Comparison of ENCODE assay signal across 18 mouse cellular contexts in the genomic region with DNA sequence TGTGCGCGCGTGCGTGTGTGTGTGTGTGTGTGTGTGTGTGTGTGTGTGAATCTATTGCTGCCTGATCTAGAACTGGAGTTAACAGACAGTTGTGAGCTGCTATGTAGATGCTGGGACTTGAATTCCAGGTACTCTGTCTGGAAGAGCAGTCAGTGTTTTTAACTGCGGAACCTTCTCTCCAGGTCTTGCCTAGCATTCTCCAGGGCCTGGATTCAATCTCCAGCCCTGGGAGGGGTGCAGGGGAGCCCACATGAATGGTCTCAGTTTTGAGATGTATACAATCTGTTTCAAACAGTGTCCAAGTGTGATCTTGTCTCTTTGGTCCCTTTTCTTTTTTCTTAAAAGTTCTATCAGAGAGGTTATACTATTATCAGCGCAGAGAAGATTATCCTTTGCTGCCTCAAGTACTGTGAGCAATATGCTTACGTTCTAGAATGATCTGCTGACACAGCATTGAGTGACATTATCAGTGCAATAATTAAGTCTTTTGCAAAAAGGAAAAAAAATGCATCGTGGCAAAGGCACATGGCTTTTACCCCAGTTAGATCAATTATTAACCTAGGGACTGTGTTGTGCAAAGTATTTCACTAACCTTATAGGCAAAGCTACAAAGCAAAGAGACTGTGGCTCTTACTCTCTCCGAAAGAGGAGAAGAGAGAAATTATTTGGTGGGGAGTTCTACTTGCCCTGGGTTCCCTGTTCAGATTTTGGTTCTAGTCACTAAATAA. TPM values are rescaled to one million over a fixed set of nuclear protein-coding genes. Genes with fewer than 3 reads are reported as not detected.
DNase-seq lines count a peak whose midpoint lies in the region; ATAC-seq and TF ChIP-seq lines count a peak whose summit lies in the region.
"Had no signal": no experiment of that assay in that cellular context is flagged by ENCODE, and none has a peak within 500 bp of the region (broad histone marks: within the 10 kb centered on the region; RNA-seq: fewer than 3 reads in every experiment).

No protein-coding gene starts in this region.

- peak; percentile 88 for ATAC-seq in intestine, postnatal 0 days
- peak; percentile 45; the same call in 1 of the 2 replicates for ATAC-seq in liver, embryonic 13.5 days (ENCODE audit: low read depth)
- ATAC-seq: midbrain, embryonic 15.5 days had no signal

- 0 out of 2 replicates have a peak overlapping the region, but pooled peaks have one; percentile 24 for H3K4me2 ChIP-seq in intestine, postnatal 0 days (replicated peaks; ENCODE audit: low read depth)
- no peak overlapping the region for H3K4me2 ChIP-seq in liver, embryonic 13.5 days
- H3K4me2 ChIP-seq: hindbrain, embryonic 14.5 days; midbrain, embryonic 15.5 days had no signal

- no peak for TF ChIP-seq CTCF in intestine, postnatal 0 days (IDR thresholded peaks at IDR 0.05; ENCODE audit: low read depth)

- 67% methylated on average over 9 of the region's 9 CpGs for whole genome bisulfite sequencing in intestine, postnatal 0 days
- WGBS in liver, embryonic 13.5 days (ENCODE audit: insufficient replicate concordance) = 73% methylated on average over 9 of the region's 9 CpGs

- no peaks in the 10 kb centered on the region for H3K36me3 ChIP-seq in intestine, postnatal 0 days (ENCODE audit: control insufficient read depth, insufficient read depth)
- no peaks in the 10 kb centered on the region for H3K36me3 ChIP-seq in liver, embryonic 13.5 days
- H3K36me3 ChIP-seq: forebrain, embryonic 10.5 days; heart, embryonic 10.5 days; midbrain, embryonic 15.5 days had no signal

- H3K27ac ChIP-seq in intestine, postnatal 0 days (ENCODE audit: low read depth, low read length) = peak overlapping the region; percentile 81
- peak overlapping the region; percentile 44 for H3K27ac ChIP-seq in liver, embryonic 13.5 days
- H3K27ac ChIP-seq: forebrain, embryonic 10.5 days; heart, embryonic 10.5 days; hindbrain, embryonic 14.5 days; macrophage; midbrain, embryonic 15.5 days had no signal

- peak; percentile 68 for DNase-seq in kidney, adult 9 months
- DNase-seq in kidney, adult 11 months = no peak
- no peak for DNase-seq in liver, embryonic 13.5 days
- peak; percentile 40 for DNase-seq in yolk sac, embryonic 10.5 days (ENCODE audit: low spot score)
- DNase-seq in right cerebral cortex, postnatal 25 days = no peak
- DNase-seq in left cerebral cortex, adult 18-20 months (ENCODE audit: low spot score in 2 of 2) = no peak
- DNase-seq in layer of hippocampus, adult 9-11 months = no peak
- DNase-seq: adrenal gland, adult 8-10 months; cerebellum, adult 18-20 months; gastrocnemius, postnatal 25 days; heart, postnatal 14 days; lung, adult 2 months had no signal

- no peaks in the 10 kb centered on the region for H3K9me3 ChIP-seq in intestine, postnatal 0 days (ENCODE audit: control insufficient read depth)
- no peaks in the 10 kb centered on the region for H3K9me3 ChIP-seq in liver, embryonic 13.5 days (replicated peaks)
- H3K9me3 ChIP-seq: forebrain, embryonic 10.5 days; heart, embryonic 10.5 days; midbrain, embryonic 15.5 days had no signal

- H3K4me1 ChIP-seq in intestine, postnatal 0 days (replicated peaks; ENCODE audit: control insufficient read depth, insufficient read depth, low read length) = no peaks in the 10 kb centered on the region
- no peaks in the 10 kb centered on the region for H3K4me1 ChIP-seq in liver, embryonic 13.5 days (replicated peaks)
- H3K4me1 ChIP-seq: midbrain, embryonic 15.5 days had no signal

- H3K27me3 ChIP-seq in intestine, postnatal 0 days (replicated peaks; ENCODE audit: control insufficient read depth, insufficient read depth, low read length) = no peaks in the 10 kb centered on the region
- H3K27me3 ChIP-seq in liver, embryonic 13.5 days = no peaks in the 10 kb centered on the region
- H3K27me3 ChIP-seq: midbrain, embryonic 15.5 days had no signal

- no peak overlapping the region for H3K9ac ChIP-seq in intestine, postnatal 0 days (ENCODE audit: low read depth, low read length)
- no peak overlapping the region for H3K9ac ChIP-seq in liver, embryonic 13.5 days
- H3K9ac ChIP-seq: hindbrain, embryonic 14.5 days; midbrain, embryonic 15.5 days had no signal

- no peak overlapping the region for H3K4me3 ChIP-seq in intestine, postnatal 0 days (ENCODE audit: low read depth, low read length)
- no peak overlapping the region for H3K4me3 ChIP-seq in liver, embryonic 13.5 days (replicated peaks)
- H3K4me3 ChIP-seq: forebrain, embryonic 10.5 days; heart, embryonic 10.5 days; midbrain, embryonic 15.5 days had no signal

RNA-seq across cellular contexts. Expression of a gene that starts 32.0 kb away (rescaled TPM):
- 109 and 111 TPM in 2 replicates for polyA plus RNA-seq in intestine, postnatal 0 days (2015; fragmentation: Nextera tagmentation; extraction: Ambion mirVana)
- 64.1 and 77.2 TPM in 2 replicates for polyA plus RNA-seq in liver, embryonic 13.5 days (2015; fragmentation: Nextera tagmentation; extraction: Ambion mirVana)
- 100 to 1,000 TPM; 280 to 296 TPM for total RNA-seq in left cerebral cortex, adult 18-20 months (2021)

RNA-seq across cellular contexts. Expression of a gene that starts 56.5 kb away (rescaled TPM):
- polyA plus RNA-seq in intestine, postnatal 0 days (2015; fragmentation: Nextera tagmentation; extraction: Ambion mirVana) = 761 and 762 TPM in 2 replicates
- 117 and 141 TPM in 2 replicates for polyA plus RNA-seq in liver, embryonic 13.5 days (2015; fragmentation: Nextera tagmentation; extraction: Ambion mirVana)
- total RNA-seq in left cerebral cortex, adult 18-20 months (2021) = 100 to 1,000 TPM; 189 to 193 TPM

Comparison
In these comparisons a context has a peak if more than half of its experiments do, and no peak if none do; other contexts are left out.
1. DNase-seq: peak in kidney, adult 9 months (single experiment) and yolk sac, embryonic 10.5 days (single experiment); none in kidney, adult 11 months (single experiment), liver, embryonic 13.5 days (single experiment), right cerebral cortex, postnatal 25 days (single experiment), left cerebral cortex, adult 18-20 months (0 of 2) and layer of hippocampus, adult 9-11 months (single experiment).